Mouse (Mus musculus): Measurements from ENCODE around the gene Dgka. TPM values are rescaled to one million over a fixed set of nuclear protein-coding genes. Genes with fewer than 3 reads are reported as not detected.

The Dgka gene
- polyA plus RNA-seq (2015; fragmentation: Nextera tagmentation; extraction: Ambion mirVana): 14.6 and 15.7 TPM in 2 replicates

GRCm38 (mm10) chr10:128744680-128745601 lies at the start of gene Dgka:
Gene Dgka, minus strand, starts transcription at chr10:128744855.
- Histone ChIP-seq H3K36me3 (ENCODE audit: control insufficient read depth, insufficient read depth, low read length) (no peaks in the 10 kb centered on the region), H3K9me3 (ENCODE audit: control insufficient read depth, low read length) (no peaks in the 10 kb centered on the region), H3K4me2 (replicated peaks; ENCODE audit: low read depth) (peak within 1 kb of the TSS; percentile 90), H3K4me3 (ENCODE audit: low read depth, low read length) (peak within 1 kb of the TSS; percentile 74), H3K4me1 (replicated peaks; ENCODE audit: control insufficient read depth, insufficient read depth) (no peaks in the 10 kb centered on the region; the same call in 1 of the 2 replicates), H3K27me3 (ENCODE audit: control insufficient read depth, insufficient read depth, low read length) (no peaks in the 10 kb centered on the region), H3K27ac (replicated peaks) (peak within 1 kb of the TSS; percentile 92), H3K9ac (ENCODE audit: low read length) (peak within 1 kb of the TSS; percentile 88)
- ATAC-seq (ENCODE audit: low FRiP score, low TSS enrichment) (no peak), DNase-seq (ENCODE audit: low spot score) (peak; percentile 44)
- 18% methylated on average over 18 of the region's 18 CpGs for WGBS
- TF ChIP-seq EP300 (optimal IDR thresholded peaks at IDR 0.05) (no peak), CTCF (IDR thresholded peaks at IDR 0.05; ENCODE audit: low read depth) (peak; percentile 56)

- 67% methylated on average over 5 of the region's 5 CpGs for WGBS
- no peak for ATAC-seq (ENCODE audit: low FRiP score, low TSS enrichment)
Measured at GRCm38 (mm10) chr10:128794391-128794790, 49.7 kb upstream of the Dgka start.

GRCm38 (mm10) chr10:128793258-128793657 lies 48.6 kb upstream of the Dgka start:
- Histone ChIP-seq H3K9ac (ENCODE audit: low read length) (no peak overlapping the region), H3K9me3 (ENCODE audit: control insufficient read depth, low read length) (no peaks in the 10 kb centered on the region), H3K4me3 (ENCODE audit: low read depth, low read length) (no peak overlapping the region), H3K27me3 (ENCODE audit: control insufficient read depth, insufficient read depth, low read length) (no peaks in the 10 kb centered on the region), H3K4me2 (replicated peaks; ENCODE audit: low read depth) (no peak overlapping the region), H3K4me1 (replicated peaks; ENCODE audit: control insufficient read depth, insufficient read depth) (no peaks in the 10 kb centered on the region), H3K36me3 (ENCODE audit: control insufficient read depth, insufficient read depth, low read length) (no peaks in the 10 kb centered on the region), H3K27ac (replicated peaks) (no peak overlapping the region)
- whole genome bisulfite sequencing: 96% methylated on average over 1 of the region's 1 CpGs
- ATAC-seq (ENCODE audit: low FRiP score, low TSS enrichment) (no peak), DNase-seq (ENCODE audit: low spot score) (no peak)
- no peak for TF ChIP-seq EP300 (optimal IDR thresholded peaks at IDR 0.05)
- no peak for TF ChIP-seq CTCF (IDR thresholded peaks at IDR 0.05; ENCODE audit: low read depth)

More at GRCm38 (mm10) chr10:128794391-128794790, 49.7 kb upstream of the Dgka start:
- H3K4me1 ChIP-seq (replicated peaks; ENCODE audit: control insufficient read depth, insufficient read depth): no peaks in the 10 kb centered on the region
- DNase-seq (ENCODE audit: low spot score): no peak
- no peak overlapping the region for H3K27ac ChIP-seq (replicated peaks)
- no peak for TF ChIP-seq CTCF (IDR thresholded peaks at IDR 0.05; ENCODE audit: low read depth)
- TF ChIP-seq EP300 (optimal IDR thresholded peaks at IDR 0.05): no peak
- H3K4me3 ChIP-seq (ENCODE audit: low read depth, low read length): no peak overlapping the region
- H3K36me3 ChIP-seq (ENCODE audit: control insufficient read depth, insufficient read depth, low read length): peaks cover 5% of the 10 kb centered on the region; the same call in 1 of the 2 replicates
- no peak overlapping the region for H3K9ac ChIP-seq (ENCODE audit: low read length)
- H3K4me2 ChIP-seq (replicated peaks; ENCODE audit: low read depth): no peak overlapping the region
- H3K9me3 ChIP-seq (ENCODE audit: control insufficient read depth, low read length): no peaks in the 10 kb centered on the region
- H3K27me3 ChIP-seq (ENCODE audit: control insufficient read depth, insufficient read depth, low read length): no peaks in the 10 kb centered on the region

DNA sequence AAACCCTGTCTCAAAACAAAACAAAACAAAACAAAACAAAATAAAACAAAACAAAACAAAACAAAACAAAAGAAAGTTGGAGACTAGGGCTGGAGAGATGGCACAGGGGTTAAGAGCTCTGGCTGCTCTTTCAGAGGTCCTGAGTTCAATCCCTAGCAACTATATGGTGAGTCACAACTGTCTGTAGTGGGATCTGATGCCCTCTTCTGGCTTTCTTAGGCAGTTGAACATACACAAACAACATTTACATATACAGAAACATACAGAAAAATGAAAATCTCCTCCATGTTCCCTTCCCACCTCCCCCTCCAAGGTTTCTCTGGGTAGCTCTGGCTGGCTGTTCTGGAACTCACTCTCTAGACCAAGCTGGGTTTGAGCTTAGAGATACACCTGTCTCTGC lies 47.4 kb upstream of the Dgka start:
- Histone ChIP-seq H3K36me3 (ENCODE audit: control insufficient read depth, insufficient read depth, low read length) (no peaks in the 10 kb centered on the region), H3K9ac (ENCODE audit: low read length) (no peak overlapping the region), H3K4me1 (replicated peaks; ENCODE audit: control insufficient read depth, insufficient read depth) (no peaks in the 10 kb centered on the region), H3K4me2 (replicated peaks; ENCODE audit: low read depth) (no peak overlapping the region), H3K4me3 (ENCODE audit: low read depth, low read length) (no peak overlapping the region), H3K9me3 (ENCODE audit: control insufficient read depth, low read length) (no peaks in the 10 kb centered on the region), H3K27ac (replicated peaks) (no peak overlapping the region), H3K27me3 (ENCODE audit: control insufficient read depth, insufficient read depth, low read length) (no peaks in the 10 kb centered on the region)
- no peak for DNase-seq (ENCODE audit: low spot score)
- TF ChIP-seq CTCF (IDR thresholded peaks at IDR 0.05; ENCODE audit: low read depth): peak; percentile 37
- no peak for TF ChIP-seq EP300 (optimal IDR thresholded peaks at IDR 0.05)
- no peak for ATAC-seq (ENCODE audit: low FRiP score, low TSS enrichment)

DNA sequence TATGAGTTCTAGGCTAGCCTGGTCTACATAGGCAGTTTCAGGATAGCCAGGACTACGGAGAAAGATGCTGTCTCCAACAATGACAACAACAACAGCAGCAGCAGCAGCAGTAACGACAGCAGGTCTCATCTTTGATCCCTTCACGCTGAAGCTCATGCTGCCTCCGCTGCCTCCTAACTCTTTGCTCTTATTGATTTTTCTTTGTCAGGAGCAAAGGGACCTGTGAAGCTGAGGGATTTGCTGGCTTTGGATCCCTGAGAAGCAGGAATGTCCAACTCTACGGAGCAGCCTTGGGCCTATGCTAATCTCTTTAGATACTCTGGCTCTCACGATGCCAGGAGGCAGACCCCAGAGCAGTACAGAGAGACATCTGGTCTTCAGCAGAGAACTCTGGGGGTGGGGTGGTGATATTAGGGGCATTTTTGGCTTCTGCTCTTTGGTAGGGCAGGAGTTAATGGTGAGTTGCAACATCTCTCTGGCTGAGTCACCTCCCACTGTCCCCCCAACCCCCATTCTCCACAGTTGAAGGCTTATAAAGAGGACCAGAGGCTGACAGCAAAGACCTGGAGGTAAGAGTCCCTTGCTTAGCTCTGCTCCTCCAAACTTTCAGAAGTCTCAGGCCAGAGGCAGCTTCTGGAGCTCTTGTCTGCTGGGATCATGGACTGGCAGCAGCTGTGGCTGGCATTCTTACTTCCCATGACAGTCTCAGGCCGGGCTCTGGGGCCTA lies 45.9 kb upstream of the Dgka start, which contains the start of gene Mmp19:
Mmp19 (plus strand) TSS at position 513 of the 727 bp plus-strand sequence.
- Histone ChIP-seq H3K4me1 (replicated peaks; ENCODE audit: control insufficient read depth, insufficient read depth) (no peaks in the 10 kb centered on the region), H3K4me2 (replicated peaks; ENCODE audit: low read depth) (peak within 1 kb of the TSS; percentile 35), H3K36me3 (ENCODE audit: control insufficient read depth, insufficient read depth, low read length) (no peaks in the 10 kb centered on the region), H3K9me3 (ENCODE audit: control insufficient read depth, low read length) (no peaks in the 10 kb centered on the region), H3K9ac (ENCODE audit: low read length) (peak within 1 kb of the TSS; percentile 41; the same call in 1 of the 2 replicates), H3K27me3 (ENCODE audit: control insufficient read depth, insufficient read depth, low read length) (no peaks in the 10 kb centered on the region), H3K4me3 (ENCODE audit: low read depth, low read length) (peak within 1 kb of the TSS; percentile 29), H3K27ac (replicated peaks) (peak within 1 kb of the TSS; percentile 56; the same call in 1 of the 2 replicates)
- TF ChIP-seq CTCF (IDR thresholded peaks at IDR 0.05; ENCODE audit: low read depth) (no peak), EP300 (optimal IDR thresholded peaks at IDR 0.05) (no peak)
- WGBS: 56% methylated on average over 7 of the region's 7 CpGs
- ATAC-seq (ENCODE audit: low FRiP score, low TSS enrichment) (peak; percentile 67), DNase-seq (ENCODE audit: low spot score) (no peak)
